Mouse (Mus musculus) sigmoid colon, adult 10 weeks (tissue): ENCODE results near the gene Uspl1. TPM values are rescaled to one million over a fixed set of nuclear protein-coding genes. Genes with fewer than 3 reads are reported as not detected.

ENCODE experiments used
- polyA plus RNA-seq: library from polyadenylated mRNA; stranded (reverse); fragments of 350-450 nt; fragmentation: Illumina TruSeq; extraction: RNeasy Lipid Tissue Mini Kit (QIAGEN cat#74804); gene quantifications from one replicate; pipeline ENCODE4 v1.2.3, GENCODE M21; 2014; ENCODE audit warnings: low read depth, low replicate concordance

Gene Uspl1
- 23.8 TPM for polyA plus RNA-seq

DNA sequence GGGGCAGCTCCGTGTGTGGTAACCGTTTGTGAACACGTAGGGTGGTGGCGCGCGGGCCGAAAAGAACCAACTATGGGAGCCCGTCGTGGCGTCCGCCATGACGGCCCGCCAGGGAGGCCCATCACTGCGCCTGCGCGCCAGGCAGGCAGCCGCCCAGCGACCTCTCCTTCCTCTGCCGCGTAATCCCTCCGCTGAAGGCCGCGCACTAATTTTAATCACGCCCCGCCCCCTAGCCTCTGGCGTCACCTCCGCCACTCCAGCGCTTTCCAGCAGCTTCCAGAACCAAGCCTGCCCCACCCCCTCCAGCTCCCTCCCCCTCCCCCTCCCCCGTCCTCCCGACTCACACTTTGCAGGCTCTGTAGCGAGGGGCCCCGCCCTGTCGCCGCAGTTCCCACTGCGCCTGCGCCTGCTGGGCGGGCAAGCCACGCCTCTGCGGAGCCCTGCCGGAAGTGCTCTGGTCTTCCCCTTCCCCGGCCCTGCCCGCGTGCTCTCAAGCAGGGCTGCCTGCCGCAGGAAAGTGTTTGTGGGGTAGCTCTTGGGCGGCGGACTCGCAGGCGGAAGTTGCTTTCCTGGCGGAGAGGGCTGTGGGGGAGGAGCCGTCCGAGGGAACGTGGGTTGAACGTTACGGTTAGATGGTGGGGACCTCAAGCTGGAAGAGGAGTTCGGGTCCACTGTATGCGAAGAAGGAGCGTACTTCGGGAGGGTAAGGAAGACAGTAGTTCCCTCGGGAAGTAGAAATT, at the start of gene Uspl1, which contains the start of gene Hmgb1:
Uspl1 (plus strand) TSS at position 247 of the 740 bp plus-strand sequence.
Hmgb1 (minus strand) TSS at position 386 of the 740 bp plus-strand sequence.

DNA sequence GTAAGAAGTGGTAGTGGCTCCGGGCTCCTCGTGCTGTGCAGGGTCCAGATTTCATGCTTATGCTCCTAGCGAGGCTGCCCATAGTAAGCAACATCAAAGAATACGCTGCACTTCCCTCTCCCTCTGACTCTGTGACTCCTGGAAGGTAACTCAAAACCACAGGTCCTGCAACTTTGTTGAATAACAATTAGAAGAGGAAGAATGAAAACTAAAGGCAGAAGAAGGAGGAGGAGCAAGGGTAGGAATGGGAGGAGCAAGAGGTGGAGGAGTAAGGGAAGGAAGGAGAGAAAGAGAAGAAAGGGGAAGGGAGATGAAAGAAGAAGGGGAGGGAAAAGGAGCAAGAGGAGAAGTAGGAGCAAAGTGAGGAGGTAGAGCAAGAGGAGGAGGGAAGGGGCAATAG, 80.3 kb downstream of the Uspl1 start, which contains the start of gene Alox5ap:
Alox5ap (plus strand) TSS at position 363 of the 400 bp plus-strand sequence.

Other genes starting within 250 kb of the Uspl1 start
- gene Gm42791, start 189.2 kb upstream of the Uspl1 start, polyA plus RNA-seq = not detected
- 784 TPM for gene Hmgb1, start 139 bp downstream of the Uspl1 start, polyA plus RNA-seq
- gene Alox5ap, start 80.4 kb downstream of the Uspl1 start, polyA plus RNA-seq = 1.9 TPM
- 13.0 TPM for gene Medag, start 227.4 kb downstream of the Uspl1 start, polyA plus RNA-seq